Mouse (Mus musculus): ENCODE measurements at regions not wholly inside any gene's neighbourhood (a gene's known extent, or its start where the extent isn't known, plus 50 kb on each side); places are given as distances from the start of the nearest gene placed in this dataset.

DNA sequence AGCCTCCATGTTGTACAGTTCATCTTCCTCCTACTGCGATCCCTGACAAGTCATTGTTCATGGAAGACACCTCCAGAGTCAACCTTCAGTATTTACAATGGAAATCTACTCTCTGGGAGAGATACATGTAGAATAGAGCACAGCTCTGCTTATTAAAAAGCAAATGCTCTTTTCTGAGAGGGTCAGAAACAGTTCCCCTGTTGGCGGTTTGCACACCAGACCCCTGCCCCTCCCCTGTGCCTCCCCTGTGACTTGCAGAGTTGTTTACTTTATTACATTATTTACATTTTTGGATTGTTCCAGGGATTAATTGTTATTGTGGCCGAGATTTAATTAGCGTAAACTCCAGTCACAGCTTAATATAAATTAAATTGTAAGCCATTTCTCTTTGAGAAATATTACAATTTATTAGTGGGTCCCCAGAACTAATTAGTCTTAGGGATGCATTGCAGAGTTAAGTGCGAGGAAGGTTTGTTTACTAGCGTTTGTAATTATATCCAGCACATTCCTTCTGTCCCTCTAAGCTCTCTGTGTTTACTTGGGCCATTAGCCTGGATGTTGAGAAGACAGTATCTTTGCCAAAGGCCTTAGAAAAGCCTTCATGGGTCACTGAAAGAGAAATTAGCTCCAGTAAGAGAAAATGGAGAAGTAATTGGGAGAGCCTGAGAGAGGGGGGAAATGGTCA is 337.6 kb upstream of the Sel1l start:
- H3K4me3 ChIP-seq: no peak overlapping the region
- intact Hi-C loops (cut with DNase I): no loop called here
- no peak overlapping the region for H3K27ac ChIP-seq
- no peak for TF ChIP-seq CTCF (IDR thresholded peaks at IDR 0.05)
- no peak for DNase-seq

DNA sequence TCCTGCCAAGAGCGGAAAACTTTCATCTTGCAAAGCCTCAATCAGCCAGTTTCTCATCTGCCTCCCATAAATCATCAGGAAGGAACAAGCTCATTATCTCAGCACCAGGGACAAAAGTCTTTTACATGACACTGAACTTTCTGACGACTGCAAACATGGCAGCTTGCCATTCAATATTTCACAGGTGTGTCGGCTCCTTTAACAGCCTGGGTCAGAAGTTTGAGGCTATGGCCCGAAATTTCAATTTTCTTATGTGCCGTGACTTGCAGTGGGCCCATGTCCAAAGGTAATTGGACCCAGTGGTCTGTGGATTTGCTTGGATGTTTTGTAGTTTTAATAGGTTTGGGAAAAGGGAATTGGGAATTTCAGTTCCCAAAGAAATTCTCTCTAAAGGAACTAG is 330.3 kb upstream of the Sel1l start:
- DNase-seq: no peak
- TF ChIP-seq CTCF (IDR thresholded peaks at IDR 0.05): no peak
- intact Hi-C loops (cut with DNase I): no loop called here
- Histone ChIP-seq H3K27ac (no peak overlapping the region), H3K4me3 (no peak overlapping the region)

DNA sequence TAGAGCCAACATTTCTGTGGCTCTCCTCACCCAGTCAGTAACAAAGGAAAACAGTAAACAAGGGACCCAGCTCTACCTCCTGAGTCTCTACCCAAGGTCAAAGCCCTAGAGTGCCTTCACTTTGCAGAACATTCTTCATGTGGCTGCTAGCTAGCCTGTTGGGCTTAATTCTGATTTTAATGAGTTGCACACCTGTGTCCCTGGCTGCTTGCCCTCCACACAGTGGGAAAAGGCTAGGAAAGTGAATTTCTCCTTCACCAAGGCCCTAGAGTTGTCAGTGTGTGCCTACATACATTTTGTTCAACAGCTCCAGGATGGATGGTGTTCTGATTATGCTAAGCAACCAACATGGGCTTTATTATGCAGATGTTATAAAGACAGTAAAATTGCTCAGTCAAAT is 307.8 kb upstream of the Sel1l start:
- intact Hi-C loops (cut with DNase I): no loop called here
- DNase-seq: peak; percentile 13
- H3K4me3 ChIP-seq: no peak overlapping the region
- no peak overlapping the region for H3K27ac ChIP-seq
- no peak for TF ChIP-seq CTCF (IDR thresholded peaks at IDR 0.05)

DNA sequence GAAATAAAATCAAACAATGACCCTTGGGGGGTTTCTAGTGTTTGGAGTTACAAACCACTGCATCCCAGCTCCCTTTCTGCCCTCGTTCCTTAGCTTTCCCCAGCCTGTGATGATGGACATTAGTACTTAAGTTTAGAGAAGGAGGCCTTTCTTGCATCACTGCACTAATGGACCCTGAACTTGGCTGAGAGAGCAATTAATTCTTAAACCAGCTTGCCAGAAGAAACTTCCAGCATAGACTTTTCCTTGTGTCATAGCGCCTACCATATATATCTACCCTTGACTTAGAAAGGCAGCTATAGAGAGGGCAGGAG is 303.9 kb upstream of the Sel1l start:
- TF ChIP-seq CTCF (IDR thresholded peaks at IDR 0.05): no peak
- no peak for DNase-seq
- no peak overlapping the region for H3K27ac ChIP-seq
- no peak overlapping the region for H3K4me3 ChIP-seq
- intact Hi-C loops (cut with DNase I): no loop called here

DNA sequence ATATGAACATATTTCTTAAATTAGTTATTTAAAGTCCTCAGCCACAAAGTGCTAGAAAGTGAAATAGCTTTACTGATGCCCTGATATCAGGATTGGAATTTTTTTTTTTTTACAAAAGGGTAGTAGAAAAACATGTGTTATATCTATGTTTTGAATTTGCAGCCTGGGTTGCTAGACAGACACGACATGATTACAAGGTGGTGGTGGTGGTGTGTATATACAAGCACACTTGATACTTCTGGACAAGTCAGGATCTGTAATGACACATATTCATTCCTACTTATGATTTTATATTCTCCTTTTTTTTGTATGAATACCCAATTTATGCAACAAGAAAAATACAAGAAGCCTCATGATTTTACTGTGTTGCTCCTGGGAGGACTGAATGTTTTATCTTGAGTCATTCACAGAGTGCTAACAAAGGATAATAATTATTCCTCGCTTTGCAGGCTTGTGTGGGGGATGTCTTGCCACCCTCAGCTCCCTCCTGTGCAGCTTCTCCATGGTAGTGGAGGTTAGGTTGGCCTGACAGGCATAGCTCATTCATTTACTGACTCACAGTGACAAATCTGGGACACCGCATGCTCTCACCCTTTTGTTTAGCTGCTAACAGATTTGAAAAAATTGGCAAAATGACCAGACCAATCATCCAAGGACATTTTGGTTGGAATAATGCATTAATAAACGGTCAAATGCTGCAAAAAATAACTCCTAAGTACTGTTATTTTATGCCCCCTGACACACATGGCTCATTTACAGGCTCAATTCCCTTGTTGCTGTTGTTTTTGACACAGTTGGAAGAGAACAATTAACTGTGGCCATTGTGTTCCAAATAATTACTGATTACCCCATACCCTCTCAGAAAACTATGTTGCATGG is 303.3 kb upstream of the Sel1l start:
- DNase-seq: no peak
- Histone ChIP-seq H3K4me3 (no peak overlapping the region), H3K27ac (no peak overlapping the region)
- intact Hi-C loops (cut with DNase I): no loop called here
- no peak for TF ChIP-seq CTCF (IDR thresholded peaks at IDR 0.05)

DNA sequence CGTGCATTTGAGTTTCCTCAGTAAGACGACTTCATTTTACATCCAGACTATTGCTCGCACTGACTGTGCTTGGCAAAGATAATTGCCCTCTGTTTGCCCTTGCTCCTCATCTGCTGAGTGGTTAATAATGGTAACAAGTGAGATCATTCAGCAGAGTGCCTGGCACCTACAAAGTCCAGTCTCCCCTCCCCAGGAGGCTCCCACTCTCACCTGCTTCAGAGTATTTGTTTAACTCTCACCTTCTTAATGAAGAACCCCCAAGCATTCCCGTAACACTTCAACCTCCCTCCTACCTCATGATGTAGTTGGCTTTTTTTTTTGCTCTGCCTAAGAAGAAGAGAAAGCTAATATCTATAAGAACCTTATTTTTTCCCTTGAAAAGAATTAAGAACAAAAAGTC is 288.6 kb upstream of the Sel1l start:
- H3K27ac ChIP-seq: no peak overlapping the region
- TF ChIP-seq CTCF (IDR thresholded peaks at IDR 0.05): no peak
- no peak overlapping the region for H3K4me3 ChIP-seq
- intact Hi-C loops (cut with DNase I): no loop called here
- DNase-seq: no peak

DNA sequence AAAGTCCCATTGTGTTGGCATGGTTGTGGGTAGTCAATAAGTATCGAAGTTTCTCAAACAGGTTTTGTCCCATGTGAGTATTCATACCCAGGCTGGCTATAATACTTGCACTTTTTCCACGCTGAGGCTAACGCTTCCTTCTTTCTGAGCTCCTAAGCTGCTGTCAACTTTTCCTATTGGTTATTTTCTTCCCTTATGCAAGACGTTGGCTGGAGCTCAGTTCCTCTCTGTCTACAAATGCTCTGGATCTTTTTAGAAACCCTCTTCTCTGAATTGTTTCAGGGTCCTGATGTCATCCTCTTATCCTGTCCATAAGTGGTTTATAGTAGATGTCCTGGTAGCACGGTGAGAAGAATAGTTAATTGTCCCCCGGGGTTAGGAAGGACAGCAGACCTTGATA is 278.7 kb upstream of the Sel1l start:
- intact Hi-C loops (cut with DNase I): no loop called here
- no peak overlapping the region for H3K27ac ChIP-seq
- TF ChIP-seq CTCF (IDR thresholded peaks at IDR 0.05): no peak
- no peak overlapping the region for H3K4me3 ChIP-seq
- DNase-seq: no peak

DNA sequence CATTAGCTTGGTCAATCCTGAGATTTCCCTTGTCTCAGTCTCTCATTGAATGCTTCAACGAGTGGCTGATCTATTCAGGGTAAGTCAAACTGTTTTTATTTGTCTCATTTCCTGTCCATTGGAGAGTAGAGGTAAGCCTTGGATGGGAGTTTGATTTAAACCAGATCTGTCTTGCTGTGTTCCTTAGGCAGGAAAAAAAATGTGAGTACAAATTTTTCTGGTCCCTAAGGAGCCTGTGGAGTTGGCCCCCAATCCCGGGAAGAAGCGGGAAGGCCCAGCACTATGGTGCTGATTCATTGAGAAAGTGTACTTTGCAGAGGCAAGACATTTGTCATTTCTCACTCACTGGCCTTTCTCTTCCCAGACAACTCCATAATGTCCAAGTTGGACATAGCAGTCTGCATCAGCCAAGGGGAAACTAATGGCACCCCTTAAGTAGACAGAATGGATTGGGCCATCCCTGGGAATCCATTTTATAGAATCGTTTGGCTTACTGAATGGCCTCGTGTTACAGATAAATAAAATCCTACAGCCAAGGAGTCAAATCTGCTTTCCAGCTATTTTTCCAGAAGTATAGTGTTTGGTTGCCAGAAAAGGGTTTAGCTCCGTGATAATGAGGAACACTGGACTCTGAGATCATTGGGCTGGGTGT is 271.3 kb upstream of the Sel1l start:
- H3K27ac ChIP-seq: no peak overlapping the region
- no peak for TF ChIP-seq CTCF (IDR thresholded peaks at IDR 0.05)
- intact Hi-C loops (cut with DNase I): no loop called here
- no peak for DNase-seq
- no peak overlapping the region for H3K4me3 ChIP-seq

DNA sequence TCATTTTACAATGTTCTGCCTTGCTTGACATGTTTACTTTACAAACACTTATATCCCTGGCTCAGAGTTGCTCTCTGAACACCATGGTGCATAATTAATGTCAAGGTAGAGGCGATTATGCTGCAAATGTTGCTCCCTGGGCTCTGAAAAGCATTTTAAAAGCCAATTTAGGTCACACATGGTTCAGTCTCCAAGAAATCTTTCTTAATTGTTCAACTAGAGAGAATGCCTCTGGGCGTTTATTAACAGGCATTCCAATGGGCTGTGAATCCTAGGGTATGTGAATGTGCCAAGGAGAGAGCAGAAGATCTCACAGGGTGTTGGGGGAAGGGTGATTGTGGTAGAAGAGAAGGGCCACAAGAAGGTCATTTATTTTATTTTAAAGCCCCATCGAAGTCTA is 260.7 kb upstream of the Sel1l start:
- Histone ChIP-seq H3K4me3 (no peak overlapping the region), H3K27ac (no peak overlapping the region)
- DNase-seq: no peak
- intact Hi-C loops (cut with DNase I): no loop called here
- no peak for TF ChIP-seq CTCF (IDR thresholded peaks at IDR 0.05)

DNA sequence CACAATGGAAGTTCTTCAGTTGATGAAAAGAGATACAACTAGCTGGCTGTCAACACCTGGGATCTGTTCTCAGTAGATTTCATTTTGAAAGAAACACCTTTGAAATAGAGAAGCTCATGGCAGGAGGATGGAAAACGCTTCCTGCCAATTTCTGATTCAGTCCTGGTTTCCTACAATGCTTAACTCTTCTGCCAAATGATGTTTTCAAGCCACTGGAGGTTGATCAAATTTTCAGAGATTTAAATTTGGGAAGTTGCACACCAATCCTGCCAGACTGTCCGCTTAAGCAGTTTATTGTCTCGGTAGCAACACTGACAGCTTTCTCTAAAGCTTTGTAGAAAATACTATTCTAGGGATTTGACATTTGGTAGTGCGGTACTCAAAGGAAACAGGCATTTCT is 251.1 kb upstream of the Sel1l start:
- no peak for DNase-seq
- TF ChIP-seq CTCF (IDR thresholded peaks at IDR 0.05): no peak
- Histone ChIP-seq H3K27ac (no peak overlapping the region), H3K4me3 (no peak overlapping the region)
- intact Hi-C loops (cut with DNase I): no loop called here

DNA sequence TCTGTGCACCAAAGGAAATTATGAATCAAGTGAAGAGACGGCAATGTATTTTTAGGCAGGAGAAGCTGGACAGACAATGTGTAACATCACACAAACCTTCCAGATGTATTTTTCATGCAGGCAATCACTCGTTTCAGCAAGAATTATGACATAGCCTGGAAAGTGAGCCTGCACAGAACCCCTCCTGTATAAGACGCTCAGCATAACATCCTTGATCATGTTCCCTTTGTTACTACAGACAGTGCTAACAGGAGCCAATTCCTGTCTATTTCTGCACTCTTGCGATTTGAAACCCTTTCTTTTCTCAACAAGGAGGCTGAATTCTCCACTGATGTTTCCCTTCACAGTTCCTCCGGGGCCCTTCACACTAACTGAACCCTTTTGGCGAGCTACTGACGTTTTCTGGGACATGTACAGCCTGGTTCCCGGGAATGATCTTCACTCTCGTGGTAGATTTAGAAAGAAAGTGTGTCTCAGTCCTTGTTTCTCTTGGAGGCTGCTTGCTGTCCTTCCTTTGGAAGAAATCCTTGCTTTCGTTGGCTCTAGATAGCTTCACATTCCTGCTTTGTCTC is 243.9 kb upstream of the Sel1l start:
- no peak for DNase-seq

DNA sequence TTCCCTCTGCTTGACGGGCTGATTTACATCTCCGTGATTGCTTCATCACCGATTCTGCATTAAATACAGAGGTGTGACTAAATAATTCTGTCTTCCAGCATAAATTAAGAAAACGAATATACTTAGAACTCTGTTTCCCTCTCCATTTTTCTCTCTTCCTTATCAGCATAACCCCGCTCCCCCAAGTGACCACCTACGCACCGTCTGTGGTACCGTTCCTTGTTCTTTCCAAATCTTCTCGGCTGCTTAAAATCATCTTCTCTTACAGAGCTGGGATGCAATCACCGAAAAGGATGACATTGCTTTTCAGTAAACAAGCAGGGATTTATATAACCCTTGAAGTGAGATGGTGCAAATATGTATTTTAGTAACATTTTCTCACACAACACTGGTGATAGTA is 224.3 kb upstream of the Sel1l start:
- no peak for DNase-seq
- H3K27ac ChIP-seq: no peak overlapping the region
- intact Hi-C loops (cut with DNase I): no loop called here
- TF ChIP-seq CTCF (IDR thresholded peaks at IDR 0.05): no peak
- H3K4me3 ChIP-seq: no peak overlapping the region

More for the DNA sequence above, 243.9 kb upstream of the Sel1l start:
- no peak overlapping the region for H3K4me3 ChIP-seq
- intact Hi-C loops (cut with DNase I): no loop called here
- TF ChIP-seq CTCF (IDR thresholded peaks at IDR 0.05): no peak
- no peak overlapping the region for H3K27ac ChIP-seq

DNA sequence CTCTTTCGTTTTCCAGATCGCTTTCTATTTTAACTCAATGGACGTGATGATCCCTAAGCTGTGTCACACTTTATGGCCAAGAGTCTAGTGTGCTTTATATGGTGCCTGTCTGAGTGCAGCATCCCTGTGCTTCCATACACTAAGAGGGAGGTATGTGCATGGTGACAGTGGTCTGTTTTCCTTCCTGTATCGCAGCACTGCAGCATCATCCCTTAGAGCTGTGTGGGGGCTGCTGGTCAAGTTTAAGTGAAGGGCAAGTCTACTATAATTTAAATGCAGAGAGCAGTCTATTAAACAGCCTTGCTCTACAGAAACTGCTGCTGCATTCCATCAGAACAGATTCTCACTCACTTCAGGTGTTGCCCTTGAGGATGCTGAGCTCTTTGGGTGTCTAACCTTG is 213.8 kb upstream of the Sel1l start:
- intact Hi-C loops (cut with DNase I): no loop called here
- Histone ChIP-seq H3K4me3 (no peak overlapping the region), H3K27ac (no peak overlapping the region)
- no peak for TF ChIP-seq CTCF (IDR thresholded peaks at IDR 0.05)
- no peak for DNase-seq
